Mouse (Mus musculus): ENCODE results near the gene Ggta1. TPM values are rescaled to one million over a fixed set of nuclear protein-coding genes. Genes with fewer than 3 reads are reported as not detected.
A peak's percentile ranks its signal among the peaks of the same experiment; 100 is the strongest.

Ggta1 gene
- polyA plus RNA-seq, 1 experiment from 2014 or later, result 6.3 TPM

- peak; percentile 47 for DNase-seq (ENCODE audit: low spot score, missing footprints)
- no peak overlapping the region for H3K27ac ChIP-seq (ENCODE audit: low read depth, low read length)
- H3K4me3 ChIP-seq (ENCODE audit: low read depth, low read length), result no peak overlapping the region
- H3K9ac ChIP-seq (ENCODE audit: low read length), result no peak overlapping the region
- 80% methylated on average over 3 of the region's 3 CpGs for WGBS
- H3K27me3 ChIP-seq (ENCODE audit: control insufficient read depth, insufficient read depth, low read length), result peaks cover under 1% of the 10 kb centered on the region; the same call in 1 of the 2 replicates
- no peaks in the 10 kb centered on the region for H3K36me3 ChIP-seq (ENCODE audit: control insufficient read depth, insufficient read depth, low read length)
- ATAC-seq (ENCODE audit: low FRiP score), result no peak
- no peaks in the 10 kb centered on the region for H3K4me1 ChIP-seq (ENCODE audit: control insufficient read depth, insufficient read depth, low read length)
- no peaks in the 10 kb centered on the region for H3K9me3 ChIP-seq (ENCODE audit: control insufficient read depth, low read length)
- H3K4me2 ChIP-seq, result no peak overlapping the region
These were observed 4.8 kb upstream of the Ggta1 start for GRCm38 (mm10) chr2:35467855-35468254.

GRCm38 (mm10) chr2:35465677-35466076 lies 2.6 kb upstream of the Ggta1 start:
- H3K27ac ChIP-seq (ENCODE audit: low read depth, low read length), result no peak overlapping the region
- no peak overlapping the region for H3K9ac ChIP-seq (ENCODE audit: low read length)
- no peak for ATAC-seq (ENCODE audit: low FRiP score)
- peak; percentile 57 for DNase-seq (ENCODE audit: low spot score, missing footprints)
- no peak overlapping the region for H3K4me2 ChIP-seq
- peaks cover 5% of the 10 kb centered on the region for H3K4me1 ChIP-seq (ENCODE audit: control insufficient read depth, insufficient read depth, low read length)
- peaks cover 10% of the 10 kb centered on the region for H3K27me3 ChIP-seq (ENCODE audit: control insufficient read depth, insufficient read depth, low read length)
- H3K4me3 ChIP-seq (ENCODE audit: low read depth, low read length), result no peak overlapping the region
- H3K9me3 ChIP-seq (ENCODE audit: control insufficient read depth, low read length), result no peaks in the 10 kb centered on the region
- no peaks in the 10 kb centered on the region for H3K36me3 ChIP-seq (ENCODE audit: control insufficient read depth, insufficient read depth, low read length)

GRCm38 (mm10) chr2:35464548-35464947 lies 1.5 kb upstream of the Ggta1 start:
- peaks cover 5% of the 10 kb centered on the region for H3K4me1 ChIP-seq (ENCODE audit: control insufficient read depth, insufficient read depth, low read length)
- H3K4me2 ChIP-seq, result no peak overlapping the region
- 75% methylated on average over 3 of the region's 3 CpGs for WGBS
- peaks cover 10% of the 10 kb centered on the region for H3K27me3 ChIP-seq (ENCODE audit: control insufficient read depth, insufficient read depth, low read length)
- ATAC-seq (ENCODE audit: low FRiP score) (no peak), DNase-seq (ENCODE audit: low spot score, missing footprints) (peak; percentile 71)
- no peak overlapping the region for H3K4me3 ChIP-seq (ENCODE audit: low read depth, low read length)
- H3K36me3 ChIP-seq (ENCODE audit: control insufficient read depth, insufficient read depth, low read length), result no peaks in the 10 kb centered on the region
- H3K27ac ChIP-seq (ENCODE audit: low read depth, low read length), result no peak overlapping the region
- H3K9ac ChIP-seq (ENCODE audit: low read length), result no peak overlapping the region
- no peaks in the 10 kb centered on the region for H3K9me3 ChIP-seq (ENCODE audit: control insufficient read depth, low read length)

GRCm38 (mm10) chr2:35464089-35464534 lies 1.1 kb upstream of the Ggta1 start:
- H3K9ac ChIP-seq (ENCODE audit: low read length), result no peak overlapping the region
- H3K4me3 ChIP-seq (ENCODE audit: low read depth, low read length), result no peak overlapping the region
- DNase-seq (ENCODE audit: low spot score, missing footprints), result peak; percentile 86
- no peak for ATAC-seq (ENCODE audit: low FRiP score)
- H3K4me1 ChIP-seq (ENCODE audit: control insufficient read depth, insufficient read depth, low read length), result peaks cover 5% of the 10 kb centered on the region
- peaks cover 10% of the 10 kb centered on the region for H3K27me3 ChIP-seq (ENCODE audit: control insufficient read depth, insufficient read depth, low read length)
- no peak overlapping the region for H3K27ac ChIP-seq (ENCODE audit: low read depth, low read length)
- no peaks in the 10 kb centered on the region for H3K9me3 ChIP-seq (ENCODE audit: control insufficient read depth, low read length)
- no peaks in the 10 kb centered on the region for H3K36me3 ChIP-seq (ENCODE audit: control insufficient read depth, insufficient read depth, low read length)
- no peak overlapping the region for H3K4me2 ChIP-seq
- 63% methylated on average over 7 of the region's 7 CpGs for WGBS

- H3K27me3 ChIP-seq (ENCODE audit: control insufficient read depth, insufficient read depth, low read length), result peaks cover 10% of the 10 kb centered on the region
- no peak overlapping the region for H3K27ac ChIP-seq (ENCODE audit: low read depth, low read length)
- H3K4me3 ChIP-seq (ENCODE audit: low read depth, low read length), result no peak overlapping the region
- H3K4me1 ChIP-seq (ENCODE audit: control insufficient read depth, insufficient read depth, low read length), result peaks cover 5% of the 10 kb centered on the region
- DNase-seq (ENCODE audit: low spot score, missing footprints), result peak; percentile 89
- peak; percentile 63 for ATAC-seq (ENCODE audit: low FRiP score)
- 14% methylated on average over 19 of the region's 19 CpGs for WGBS
- H3K9me3 ChIP-seq (ENCODE audit: control insufficient read depth, low read length), result no peaks in the 10 kb centered on the region
- no peak overlapping the region; the same call in 1 of the 2 replicates for H3K4me2 ChIP-seq
- no peak overlapping the region for H3K9ac ChIP-seq (ENCODE audit: low read length)
- H3K36me3 ChIP-seq (ENCODE audit: control insufficient read depth, insufficient read depth, low read length), result no peaks in the 10 kb centered on the region
These were observed 499 bp upstream of the Ggta1 start for GRCm38 (mm10) chr2:35463372-35464088.

GRCm38 (mm10) chr2:35461971-35462787 lies 852 bp downstream of the Ggta1 start:
- no peak overlapping the region for H3K27ac ChIP-seq (ENCODE audit: low read depth, low read length)
- no peaks in the 10 kb centered on the region for H3K36me3 ChIP-seq (ENCODE audit: control insufficient read depth, insufficient read depth, low read length)
- peak overlapping the region; percentile 94 for H3K4me2 ChIP-seq
- peak; percentile 93 for DNase-seq (ENCODE audit: low spot score, missing footprints)
- H3K4me1 ChIP-seq (ENCODE audit: control insufficient read depth, insufficient read depth, low read length), result peaks cover 5% of the 10 kb centered on the region
- under 1% methylated on average over 48 of the region's 52 CpGs for WGBS
- no peaks in the 10 kb centered on the region for H3K9me3 ChIP-seq (ENCODE audit: control insufficient read depth, low read length)
- H3K4me3 ChIP-seq (ENCODE audit: low read depth, low read length), result peak overlapping the region; percentile 57
- ATAC-seq (ENCODE audit: low FRiP score), result peak; percentile 65
- H3K27me3 ChIP-seq (ENCODE audit: control insufficient read depth, insufficient read depth, low read length), result peaks cover 10% of the 10 kb centered on the region
- peak overlapping the region; percentile 74 for H3K9ac ChIP-seq (ENCODE audit: low read length)

GRCm38 (mm10) chr2:35461131-35461947 lies 1.7 kb downstream of the Ggta1 start:
- H3K4me1 ChIP-seq (ENCODE audit: control insufficient read depth, insufficient read depth, low read length), result peaks cover 5% of the 10 kb centered on the region
- DNase-seq (ENCODE audit: low spot score, missing footprints) (peak; percentile 89), ATAC-seq (ENCODE audit: low FRiP score) (no peak)
- no peaks in the 10 kb centered on the region for H3K36me3 ChIP-seq (ENCODE audit: control insufficient read depth, insufficient read depth, low read length)
- H3K4me3 ChIP-seq (ENCODE audit: low read depth, low read length), result peak overlapping the region; percentile 57
- H3K9ac ChIP-seq (ENCODE audit: low read length), result no peak overlapping the region
- no peaks in the 10 kb centered on the region for H3K9me3 ChIP-seq (ENCODE audit: control insufficient read depth, low read length)
- H3K27ac ChIP-seq (ENCODE audit: low read depth, low read length), result no peak overlapping the region
- WGBS, result 3% methylated on average over 20 of the region's 20 CpGs
- H3K27me3 ChIP-seq (ENCODE audit: control insufficient read depth, insufficient read depth, low read length), result peaks cover 10% of the 10 kb centered on the region
- peak overlapping the region; percentile 94 for H3K4me2 ChIP-seq

- Histone ChIP-seq H3K4me1 (ENCODE audit: control insufficient read depth, insufficient read depth, low read length) (peaks cover 5% of the 10 kb centered on the region), H3K9ac (ENCODE audit: low read length) (no peak overlapping the region), H3K27me3 (ENCODE audit: control insufficient read depth, insufficient read depth, low read length) (peaks cover 10% of the 10 kb centered on the region), H3K36me3 (ENCODE audit: control insufficient read depth, insufficient read depth, low read length) (no peaks in the 10 kb centered on the region), H3K4me2 (no peak overlapping the region), H3K27ac (ENCODE audit: low read depth, low read length) (no peak overlapping the region), H3K4me3 (ENCODE audit: low read depth, low read length) (no peak overlapping the region; the same call in 1 of the 2 replicates), H3K9me3 (ENCODE audit: control insufficient read depth, low read length) (no peaks in the 10 kb centered on the region)
- peak; percentile 84 for DNase-seq (ENCODE audit: low spot score, missing footprints)
- 20% methylated on average over 6 of the region's 6 CpGs for WGBS
- no peak for ATAC-seq (ENCODE audit: low FRiP score)
These were observed 2.6 kb downstream of the Ggta1 start for GRCm38 (mm10) chr2:35460378-35460880.
